In the genomic region with DNA sequence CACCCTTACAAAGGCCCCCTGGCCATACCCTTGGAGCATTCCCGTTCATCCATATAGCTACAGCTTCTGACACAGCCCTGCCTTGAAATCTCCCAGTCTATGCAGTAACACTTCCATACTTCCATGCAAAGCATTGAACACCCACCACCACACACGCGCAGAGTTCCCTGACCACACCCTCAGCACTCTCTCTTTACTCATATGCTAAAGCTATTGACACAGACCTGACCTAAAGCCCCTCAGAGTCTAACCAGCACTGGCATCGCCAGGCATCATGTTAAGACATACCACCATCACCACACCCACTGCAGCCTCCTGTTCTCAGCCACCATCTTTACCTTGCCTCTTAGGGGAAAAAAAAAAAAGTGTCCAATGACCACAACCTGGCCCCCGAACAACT, we compare ENCODE assay signal across 10 mouse cellular contexts. TPM values are rescaled to one million over a fixed set of nuclear protein-coding genes. Genes with fewer than 3 reads are reported as not detected.
DNase-seq lines count a peak whose midpoint lies in the region; ATAC-seq and TF ChIP-seq lines count a peak whose summit lies in the region.
"Had no signal": no experiment of that assay in that cellular context is flagged by ENCODE, and none has a peak within 500 bp of the region (broad histone marks: within the 10 kb centered on the region; RNA-seq: fewer than 3 reads in every experiment).

No protein-coding gene starts in this region.

- H3K9ac ChIP-seq in limb, embryonic 15.5 days = no peak overlapping the region

- peak overlapping the region; percentile 53 for H3K4me2 ChIP-seq in limb, embryonic 15.5 days

- TF ChIP-seq POLR2A in testis, adult 2 months (IDR thresholded peaks at IDR 0.05; ENCODE audit: control insufficient read depth, low read depth, low read length) = no peak

- DNase-seq in heart, adult 11 months = peak; percentile 92
- no peak for DNase-seq in heart, postnatal 4 days
- DNase-seq in testis, postnatal 10 days (ENCODE audit: low spot score) = no peak
- DNase-seq in urinary bladder, postnatal 25 days (ENCODE audit: low spot score) = no peak
- DNase-seq in cerebellum, adult 11-12 months = no peak
- DNase-seq in urinary bladder, adult 18-20 months (ENCODE audit: low spot score in 2 of 2) = no peak

- ATAC-seq in limb, embryonic 15.5 days (ENCODE audit: insufficient number of reproducible peaks, low FRiP score, low TSS enrichment, low read depth) = no peak

- TF ChIP-seq CTCF in testis, adult 2 months (IDR thresholded peaks at IDR 0.05; ENCODE audit: control insufficient read depth, insufficient read depth, insufficient replicate concordance, low read depth, low read length) = no peak

- peaks cover 2% of the 10 kb centered on the region; the same call in 1 of the 2 replicates for H3K36me3 ChIP-seq in testis, adult 2 months (ENCODE audit: control insufficient read depth, insufficient read depth, low read length)
- peaks cover 10% of the 10 kb centered on the region; the same call in 1 of the 2 replicates for H3K36me3 ChIP-seq in limb, embryonic 15.5 days

- peak overlapping the region; percentile 76 for H3K4me3 ChIP-seq in testis, adult 2 months (ENCODE audit: control insufficient read depth, low read depth, low read length)
- peak overlapping the region; percentile 33 for H3K4me3 ChIP-seq in limb, embryonic 15.5 days

- WGBS in limb, embryonic 15.5 days = 74% methylated on average over 5 of the region's 5 CpGs

- H3K4me1 ChIP-seq in testis, adult 2 months (ENCODE audit: control insufficient read depth, insufficient read depth, low read length) = peaks cover 37% of the 10 kb centered on the region
- peaks cover 58% of the 10 kb centered on the region for H3K4me1 ChIP-seq in limb, embryonic 15.5 days

- no peaks in the 10 kb centered on the region for H3K27me3 ChIP-seq in testis, adult 2 months (ENCODE audit: control insufficient read depth, insufficient read depth, low read length)
- H3K27me3 ChIP-seq in limb, embryonic 15.5 days = peaks cover 23% of the 10 kb centered on the region

- H3K27ac ChIP-seq in testis, adult 2 months (ENCODE audit: control insufficient read depth, insufficient read depth, low read depth, low read length) = no peak overlapping the region
- peak overlapping the region; percentile 57; the same call in 1 of the 2 replicates for H3K27ac ChIP-seq in limb, embryonic 15.5 days

- H3K9me3 ChIP-seq in limb, embryonic 15.5 days = no peaks in the 10 kb centered on the region

RNA-seq across cellular contexts. Expression of a gene that starts 1.1 kb away (rescaled TPM):
- 10 to 100 TPM; 44.4 to 46.1 TPM for total RNA-seq in heart, postnatal 4 days (2021)
- polyA plus RNA-seq in testis, adult 2 months (2012; rRNA removed) = 21.5 and 23.4 TPM in 2 replicates
- polyA plus RNA-seq in limb, embryonic 15.5 days (2015; fragmentation: Nextera tagmentation; extraction: Ambion mirVana) = 160 and 305 TPM in 2 replicates
- total RNA-seq: hematopoietic stem cell, adult 5-6 weeks had no signal

RNA-seq across cellular contexts. Expression of a gene that starts 26.4 kb away (rescaled TPM):
- 10 to 100 TPM; 14.6 to 15.9 TPM for total RNA-seq in heart, postnatal 4 days (2021)
- polyA plus RNA-seq in testis, adult 2 months (2012; rRNA removed) = 45.4 and 50.1 TPM in 2 replicates
- 40.0 and 42.2 TPM in 2 replicates for polyA plus RNA-seq in limb, embryonic 15.5 days (2015; fragmentation: Nextera tagmentation; extraction: Ambion mirVana)

RNA-seq across cellular contexts. Expression of a gene that starts 48.3 kb away (rescaled TPM):
- under 1 TPM; 0.43 to 0.52 TPM for total RNA-seq in heart, postnatal 4 days (2021)
- 0.19 and 0.41 TPM in 2 replicates for polyA plus RNA-seq in testis, adult 2 months (2012; rRNA removed)
- 1.2 and 1.9 TPM in 2 replicates for polyA plus RNA-seq in limb, embryonic 15.5 days (2015; fragmentation: Nextera tagmentation; extraction: Ambion mirVana)
- total RNA-seq: hematopoietic stem cell, adult 5-6 weeks; left cerebral cortex, postnatal 14 days had no signal

RNA-seq across cellular contexts. Expression of a gene that starts 56.9 kb away (rescaled TPM):
- total RNA-seq in heart, postnatal 4 days (2021) = under 1 TPM; 0.50 to 0.93 TPM
- 75.6 and 79.0 TPM in 2 replicates for polyA plus RNA-seq in testis, adult 2 months (2012; rRNA removed)
- 0.37 and 0.53 TPM in 2 replicates for polyA plus RNA-seq in limb, embryonic 15.5 days (2015; fragmentation: Nextera tagmentation; extraction: Ambion mirVana)

RNA-seq across cellular contexts. Expression of a gene that starts 57.0 kb away (rescaled TPM):
- not detected for total RNA-seq in heart, postnatal 4 days (2021)
- 174 and 187 TPM in 2 replicates for polyA plus RNA-seq in testis, adult 2 months (2012; rRNA removed)
- polyA plus RNA-seq in limb, embryonic 15.5 days (2015; fragmentation: Nextera tagmentation; extraction: Ambion mirVana) = not detected in 2 replicates
- total RNA-seq: hematopoietic stem cell, adult 5-6 weeks; left cerebral cortex, postnatal 14 days had no signal
